In the genomic region with DNA sequence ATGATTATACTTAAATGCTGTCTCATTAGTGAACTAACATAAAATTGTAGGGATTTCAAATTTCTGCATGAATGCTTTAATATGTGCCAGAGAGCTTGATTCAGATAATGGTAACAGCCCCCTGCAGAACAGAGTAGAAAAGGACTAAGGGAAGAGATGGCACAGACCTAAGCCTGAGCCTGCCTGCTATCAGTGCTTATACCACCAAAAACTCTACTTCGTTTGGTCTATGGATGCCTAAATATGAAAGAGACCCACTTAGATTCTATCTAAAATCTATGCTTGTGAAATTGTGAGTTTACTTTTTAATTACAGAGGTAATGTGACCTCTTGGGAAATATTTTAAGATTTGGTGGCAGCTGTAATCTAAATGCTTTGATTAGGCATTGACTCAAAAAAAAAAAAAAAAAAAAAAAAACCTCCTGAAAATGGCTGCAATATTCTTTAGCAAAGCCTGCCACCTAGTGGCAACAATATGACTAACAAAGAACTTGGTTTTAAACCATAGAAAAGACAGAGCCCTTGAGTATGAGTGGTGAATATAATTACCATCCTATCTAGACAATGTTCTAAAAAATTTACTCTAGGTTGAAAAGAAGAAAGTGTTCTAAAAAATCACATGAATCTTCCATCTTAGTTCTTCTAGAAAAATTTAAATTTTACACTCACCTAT, we compare ENCODE assay signal across 9 mouse cellular contexts.
DNase-seq lines count a peak whose midpoint lies in the region; ATAC-seq lines count a peak whose summit lies in the region.
"Had no signal": no experiment of that assay in that cellular context is flagged by ENCODE, and none has a peak within 500 bp of the region (broad histone marks: within the 10 kb centered on the region; RNA-seq: fewer than 3 reads in every experiment).

No protein-coding gene starts in this region.

- peak; percentile 63 for DNase-seq in kidney, adult 9 months
- peak; percentile 27 for DNase-seq in CD4-positive helper T cell, adult 2 months (ENCODE audit: low read depth, low spot score)
- peak; percentile 2 for DNase-seq in MEL-GATA-1-ER (ENCODE audit: extremely low read depth, low read depth)
- DNase-seq in embryo, embryonic 9.5 days (ENCODE audit: extremely low spot score): peak; percentile 30
- peak; percentile 17 to 78 for DNase-seq in layer of hippocampus, postnatal 14 days (ENCODE audit: low spot score in 2 of 2)
- DNase-seq in retina, postnatal 7 days (ENCODE audit: low read depth, low spot score): peak; percentile 21

- H3K4me1 ChIP-seq in kidney, embryonic 15.5 days: no peaks in the 10 kb centered on the region
- H3K4me1 ChIP-seq: embryonic facial prominence, embryonic 13.5 days; limb, embryonic 15.5 days had no signal

- H3K4me2 ChIP-seq in kidney, embryonic 15.5 days: no peak overlapping the region
- H3K4me2 ChIP-seq: embryonic facial prominence, embryonic 13.5 days; limb, embryonic 15.5 days had no signal

- H3K27me3 ChIP-seq in kidney, embryonic 15.5 days: no peaks in the 10 kb centered on the region
- H3K27me3 ChIP-seq: embryonic facial prominence, embryonic 13.5 days; limb, embryonic 15.5 days had no signal

- WGBS in kidney, embryonic 15.5 days: 91% methylated on average over 1 of the region's 1 CpGs

- H3K4me3 ChIP-seq in kidney, embryonic 15.5 days (replicated peaks): no peak overlapping the region
- H3K4me3 ChIP-seq: embryonic facial prominence, embryonic 13.5 days; limb, embryonic 15.5 days had no signal

- no peak for ATAC-seq in kidney, embryonic 15.5 days (replicated peaks; ENCODE audit: low FRiP score)

- no peak overlapping the region for H3K27ac ChIP-seq in kidney, embryonic 15.5 days
- H3K27ac ChIP-seq: embryonic facial prominence, embryonic 13.5 days; limb, embryonic 15.5 days had no signal

- H3K36me3 ChIP-seq in kidney, embryonic 15.5 days: no peaks in the 10 kb centered on the region
- H3K36me3 ChIP-seq: embryonic facial prominence, embryonic 13.5 days; limb, embryonic 15.5 days had no signal

- no peaks in the 10 kb centered on the region for H3K9me3 ChIP-seq in kidney, embryonic 15.5 days (replicated peaks)
- H3K9me3 ChIP-seq: embryonic facial prominence, embryonic 13.5 days; limb, embryonic 15.5 days had no signal

- no peak overlapping the region for H3K9ac ChIP-seq in kidney, embryonic 15.5 days
- H3K9ac ChIP-seq: embryonic facial prominence, embryonic 13.5 days; limb, embryonic 15.5 days had no signal

Comparison
In these comparisons a context has a peak if more than half of its experiments do, and no peak if none do; other contexts are left out.
1. DNase-seq: peak in every context shown above with its lines; median percentile 63 in kidney, adult 9 months; 48 in layer of hippocampus, postnatal 14 days; 30 in embryo, embryonic 9.5 days; 27 in CD4-positive helper T cell, adult 2 months; 21 in retina, postnatal 7 days; 2 in MEL-GATA-1-ER.